ENCODE assay signal across 13 mouse cellular contexts in the genomic region with DNA sequence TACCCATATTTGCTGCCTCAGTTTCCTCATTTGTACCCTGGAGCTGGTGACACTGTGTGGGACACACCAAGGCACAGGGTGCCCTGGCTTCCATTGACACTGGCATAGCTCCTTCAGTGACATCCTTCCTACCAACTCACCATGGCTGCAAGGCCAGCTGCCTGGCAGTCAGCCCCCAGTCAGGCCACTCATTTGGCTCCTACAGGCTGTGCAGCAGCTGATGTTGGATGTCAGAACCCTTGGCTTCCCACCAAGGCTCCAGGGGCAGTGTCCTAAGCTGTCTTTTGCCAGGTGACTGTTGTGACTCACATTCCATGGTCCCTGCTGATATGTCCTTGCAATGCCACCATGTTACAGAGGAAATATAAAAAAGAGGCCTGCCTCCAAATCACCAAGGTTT. TPM values are rescaled to one million over a fixed set of nuclear protein-coding genes. Genes with fewer than 3 reads are reported as not detected.
A peak's percentile ranks its signal among the peaks of the same experiment; 100 is the strongest.
DNase-seq lines count a peak whose midpoint lies in the region; ATAC-seq and TF ChIP-seq lines count a peak whose summit lies in the region.
"Had no signal": no experiment of that assay in that cellular context is flagged by ENCODE, and none has a peak within 500 bp of the region (broad histone marks: within the 10 kb centered on the region; RNA-seq: fewer than 3 reads in every experiment).

No protein-coding gene starts in this region.

- H3K9me3 ChIP-seq in midbrain, postnatal 0 days (ENCODE audit: low read length), result no peaks in the 10 kb centered on the region
- H3K9me3 ChIP-seq in midbrain, embryonic 16.5 days (replicated peaks; ENCODE audit: control insufficient read depth, low read length, poor library complexity, severe bottlenecking), result no peaks in the 10 kb centered on the region

- TF ChIP-seq CTCF in midbrain, postnatal 0 days (IDR thresholded peaks at IDR 0.05), result no peak

- 0 out of 2 replicates have a peak, but pooled peaks have one; percentile 38 for ATAC-seq in midbrain, postnatal 0 days (ENCODE audit: low FRiP score)
- ATAC-seq in midbrain, embryonic 16.5 days, result no peak

- H3K4me3 ChIP-seq in midbrain, postnatal 0 days (ENCODE audit: low read depth, low read length), result no peak overlapping the region
- H3K4me3 ChIP-seq in midbrain, embryonic 16.5 days (ENCODE audit: low read depth, low read length), result no peak overlapping the region

- H3K9ac ChIP-seq in midbrain, postnatal 0 days (replicated peaks; ENCODE audit: low read length, poor library complexity, severe bottlenecking), result no peak overlapping the region
- no peak overlapping the region for H3K9ac ChIP-seq in midbrain, embryonic 16.5 days (ENCODE audit: low read depth, low read length)

- peak; percentile 55 to 88 for DNase-seq in adrenal gland, adult (ENCODE audit: inconsistent age in 2 of 2, low spot score in 1 of 2)
- DNase-seq in adrenal gland, postnatal 4 days (ENCODE audit: low spot score in 2 of 2), result no peak
- DNase-seq in midbrain, postnatal 0 days (ENCODE audit: low spot score), result peak; percentile 30
- peak; percentile 66 to 72 for DNase-seq in heart, adult 9 months (ENCODE audit: low spot score in 2 of 2)
- no peak for DNase-seq in ovary, adult 18-20 months (ENCODE audit: low spot score)
- no peak for DNase-seq in lung, postnatal 14 days
- DNase-seq in neural tube, embryonic 10.5 days (ENCODE audit: extremely low spot score, low spot score), result no peak
- DNase-seq: cerebellum, adult 9-10 months; lung, adult 18-20 months; right cerebral cortex, postnatal 4 days had no signal

- H3K27ac ChIP-seq in midbrain, postnatal 0 days (ENCODE audit: low read depth, low read length), result no peak overlapping the region
- H3K27ac ChIP-seq in midbrain, embryonic 16.5 days (ENCODE audit: low read length), result no peak overlapping the region
- H3K27ac ChIP-seq: stomach, postnatal 0 days had no signal

- H3K4me2 ChIP-seq in midbrain, postnatal 0 days (ENCODE audit: low read depth, low read length, poor library complexity, severe bottlenecking), result no peak overlapping the region
- H3K4me2 ChIP-seq in midbrain, embryonic 16.5 days (ENCODE audit: low read length), result no peak overlapping the region

- H3K36me3 ChIP-seq in midbrain, postnatal 0 days (ENCODE audit: insufficient read depth, low read length), result no peaks in the 10 kb centered on the region
- no peaks in the 10 kb centered on the region for H3K36me3 ChIP-seq in midbrain, embryonic 16.5 days (ENCODE audit: control insufficient read depth, insufficient read depth, low read length)

- no peaks in the 10 kb centered on the region for H3K4me1 ChIP-seq in midbrain, postnatal 0 days (ENCODE audit: insufficient read depth, low read length)
- H3K4me1 ChIP-seq in midbrain, embryonic 16.5 days (ENCODE audit: control insufficient read depth, insufficient read depth, low read length), result no peaks in the 10 kb centered on the region

- H3K27me3 ChIP-seq in midbrain, postnatal 0 days (ENCODE audit: insufficient read depth, low read length), result no peaks in the 10 kb centered on the region
- H3K27me3 ChIP-seq in midbrain, embryonic 16.5 days (ENCODE audit: control insufficient read depth, insufficient read depth, low read depth, low read length), result no peaks in the 10 kb centered on the region

RNA-seq across cellular contexts. Expression of a gene that starts 37.8 kb away (rescaled TPM):
- total RNA-seq in adrenal gland, postnatal 4 days (2021), result 1 to 10 TPM; 5.2 to 9.6 TPM
- 13.0 and 16.9 TPM in 2 replicates for total RNA-seq in midbrain, postnatal 0 days (2014; rRNA removed)
- polyA plus RNA-seq in midbrain, postnatal 0 days (2015; fragmentation: Nextera tagmentation; extraction: Ambion mirVana), result 3.2 and 3.8 TPM in 2 replicates
- 2.6 and 3.4 TPM in 2 replicates for polyA plus RNA-seq in midbrain, embryonic 16.5 days (2015; fragmentation: Nextera tagmentation; extraction: Ambion mirVana)

RNA-seq across cellular contexts. Expression of a gene that starts 58.5 kb away (rescaled TPM):
- total RNA-seq in adrenal gland, postnatal 4 days (2021), result under 1 TPM; 0.14 to 0.22 TPM
- 1.3 and 1.4 TPM in 2 replicates for total RNA-seq in midbrain, postnatal 0 days (2014; rRNA removed)
- polyA plus RNA-seq in midbrain, postnatal 0 days (2015; fragmentation: Nextera tagmentation; extraction: Ambion mirVana), result 0.32 and 0.70 TPM in 2 replicates
- 0.26 and 0.52 TPM in 2 replicates for polyA plus RNA-seq in midbrain, embryonic 16.5 days (2015; fragmentation: Nextera tagmentation; extraction: Ambion mirVana)
- total RNA-seq: megakaryocyte, adult 5-6 weeks had no signal

Comparison
In these comparisons a context has a peak if more than half of its experiments do, and no peak if none do; other contexts are left out.
1. DNase-seq: peak in adrenal gland, adult (2 of 2), midbrain, postnatal 0 days (single experiment) and heart, adult 9 months (2 of 2); none in adrenal gland, postnatal 4 days (0 of 2), ovary, adult 18-20 months (single experiment), lung, postnatal 14 days (single experiment) and neural tube, embryonic 10.5 days (single experiment).